Mouse (Mus musculus) urinary bladder, postnatal 4 days (tissue): ENCODE measurements around the gene Cldn34b4.

Experiments
- DNase-seq, 2 experiments: peaks; one replicate each; pipeline ENCODE4 v3.0.0; 2021 to 2022; ENCODE audit warnings: low spot score in 2 of 2

Cldn34b4 gene

GRCm38 (mm10) chrX:76393050-76393449 lies at the start of gene Cldn34b4:
Gene Cldn34b4, plus strand, starts transcription at chrX:76393350.
- DNase-seq: no peak
